Mouse (Mus musculus): ENCODE results near the gene Tgm2. TPM values are rescaled to one million over a fixed set of nuclear protein-coding genes. Genes with fewer than 3 reads are reported as not detected.

The Tgm2 gene
- polyA plus RNA-seq, 1 experiment from 2014 or later: 1.7 TPM

- Histone ChIP-seq H3K4me3 (ENCODE audit: low read depth, low read length) (no peak overlapping the region), H3K4me2 (ENCODE audit: low read depth, severe bottlenecking) (peak overlapping the region; percentile 67; the same call in 1 of the 2 replicates)
- DNase-seq (ENCODE audit: low spot score): peak; percentile 46
Measured at GRCm38 (mm10) chr2:158152685-158153309, 6.6 kb upstream of the Tgm2 start.

GRCm38 (mm10) chr2:158151077-158151476 lies 4.8 kb upstream of the Tgm2 start:
- no peak overlapping the region for H3K27ac ChIP-seq (replicated peaks; ENCODE audit: low read depth, low read length)
- 0 out of 2 replicates have a peak, but pooled peaks cover 5% of the 10 kb centered on the region for H3K4me1 ChIP-seq (ENCODE audit: control insufficient read depth, insufficient read depth, low read length)
- no peak overlapping the region for H3K9ac ChIP-seq (ENCODE audit: low read length)
- no peak overlapping the region for H3K4me2 ChIP-seq (ENCODE audit: low read depth, severe bottlenecking)
- no peak overlapping the region for H3K4me3 ChIP-seq (ENCODE audit: low read depth, low read length)
- H3K27me3 ChIP-seq (ENCODE audit: control insufficient read depth, insufficient read depth, low read length): peaks cover 2% of the 10 kb centered on the region; the same call in 1 of the 2 replicates
- DNase-seq (ENCODE audit: low spot score) (no peak), ATAC-seq (ENCODE audit: insufficient number of reproducible peaks, low FRiP score, low TSS enrichment, low read depth) (no peak)
- WGBS: 94% methylated on average over 3 of the region's 3 CpGs
- H3K36me3 ChIP-seq (ENCODE audit: control insufficient read depth, insufficient read depth, low read length): no peaks in the 10 kb centered on the region
- no peaks in the 10 kb centered on the region for H3K9me3 ChIP-seq (ENCODE audit: control insufficient read depth, low read length)

More at GRCm38 (mm10) chr2:158152685-158153309, 6.6 kb upstream of the Tgm2 start:
- Histone ChIP-seq H3K4me1 (ENCODE audit: control insufficient read depth, insufficient read depth, low read length) (0 out of 2 replicates have a peak, but pooled peaks cover 5% of the 10 kb centered on the region), H3K9me3 (ENCODE audit: control insufficient read depth, low read length) (no peaks in the 10 kb centered on the region), H3K27me3 (ENCODE audit: control insufficient read depth, insufficient read depth, low read length) (no peaks in the 10 kb centered on the region), H3K36me3 (ENCODE audit: control insufficient read depth, insufficient read depth, low read length) (no peaks in the 10 kb centered on the region), H3K27ac (replicated peaks; ENCODE audit: low read depth, low read length) (peak overlapping the region; percentile 64; the same call in 1 of the 2 replicates), H3K9ac (ENCODE audit: low read length) (no peak overlapping the region)
- 60% methylated on average over 6 of the region's 6 CpGs for WGBS
- peak; percentile 86 for ATAC-seq (ENCODE audit: insufficient number of reproducible peaks, low FRiP score, low TSS enrichment, low read depth)

DNA sequence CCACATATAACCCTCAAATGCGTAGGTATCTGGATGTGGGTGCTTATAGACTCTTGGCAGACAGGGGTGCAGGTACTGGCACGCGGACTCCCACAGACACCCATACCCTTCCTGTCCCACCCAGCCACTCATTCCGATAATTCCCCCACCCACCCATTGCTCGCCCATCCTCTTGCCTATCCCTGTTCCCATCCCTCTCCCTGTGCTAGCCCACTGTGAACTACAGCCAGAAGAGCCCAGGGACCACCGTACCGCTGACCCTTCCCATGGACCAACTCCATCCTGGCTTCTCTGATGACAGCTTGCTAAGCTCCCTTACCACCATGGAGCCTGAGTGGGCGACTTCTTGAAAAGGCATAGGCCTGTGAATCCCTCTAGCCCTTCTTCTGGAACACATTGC lies 735 bp upstream of the Tgm2 start:
- no peak overlapping the region for H3K4me2 ChIP-seq (ENCODE audit: low read depth, severe bottlenecking)
- H3K4me1 ChIP-seq (ENCODE audit: control insufficient read depth, insufficient read depth, low read length): no peaks in the 10 kb centered on the region
- no peaks in the 10 kb centered on the region for H3K36me3 ChIP-seq (ENCODE audit: control insufficient read depth, insufficient read depth, low read length)
- no peak overlapping the region for H3K27ac ChIP-seq (replicated peaks; ENCODE audit: low read depth, low read length)
- no peak overlapping the region for H3K4me3 ChIP-seq (ENCODE audit: low read depth, low read length)
- peaks cover 5% of the 10 kb centered on the region for H3K27me3 ChIP-seq (ENCODE audit: control insufficient read depth, insufficient read depth, low read length)
- H3K9ac ChIP-seq (ENCODE audit: low read length): no peak overlapping the region
- DNase-seq (ENCODE audit: low spot score): no peak
- ATAC-seq (ENCODE audit: insufficient number of reproducible peaks, low FRiP score, low TSS enrichment, low read depth): no peak
- H3K9me3 ChIP-seq (ENCODE audit: control insufficient read depth, low read length): no peaks in the 10 kb centered on the region
- WGBS: 83% methylated on average over 8 of the region's 8 CpGs

GRCm38 (mm10) chr2:158145528-158146065 lies 639 bp downstream of the Tgm2 start:
- no peak overlapping the region for H3K27ac ChIP-seq (replicated peaks; ENCODE audit: low read depth, low read length)
- H3K4me1 ChIP-seq (ENCODE audit: control insufficient read depth, insufficient read depth, low read length): no peaks in the 10 kb centered on the region
- no peaks in the 10 kb centered on the region for H3K36me3 ChIP-seq (ENCODE audit: control insufficient read depth, insufficient read depth, low read length)
- WGBS: 75% methylated on average over 5 of the region's 5 CpGs
- no peak overlapping the region for H3K9ac ChIP-seq (ENCODE audit: low read length)
- DNase-seq (ENCODE audit: low spot score): peak; percentile 25
- H3K9me3 ChIP-seq (ENCODE audit: control insufficient read depth, low read length): no peaks in the 10 kb centered on the region
- no peak overlapping the region for H3K4me3 ChIP-seq (ENCODE audit: low read depth, low read length)
- ATAC-seq (ENCODE audit: insufficient number of reproducible peaks, low FRiP score, low TSS enrichment, low read depth): no peak
- H3K4me2 ChIP-seq (ENCODE audit: low read depth, severe bottlenecking): no peak overlapping the region; the same call in 1 of the 2 replicates
- H3K27me3 ChIP-seq (ENCODE audit: control insufficient read depth, insufficient read depth, low read length): peaks cover 5% of the 10 kb centered on the region

- Histone ChIP-seq H3K4me2 (ENCODE audit: low read depth, severe bottlenecking) (no peak overlapping the region), H3K4me1 (ENCODE audit: control insufficient read depth, insufficient read depth, low read length) (no peaks in the 10 kb centered on the region), H3K9me3 (ENCODE audit: control insufficient read depth, low read length) (no peaks in the 10 kb centered on the region), H3K27me3 (ENCODE audit: control insufficient read depth, insufficient read depth, low read length) (peaks cover 5% of the 10 kb centered on the region), H3K27ac (replicated peaks; ENCODE audit: low read depth, low read length) (no peak overlapping the region), H3K4me3 (ENCODE audit: low read depth, low read length) (no peak overlapping the region), H3K9ac (ENCODE audit: low read length) (no peak overlapping the region), H3K36me3 (ENCODE audit: control insufficient read depth, insufficient read depth, low read length) (no peaks in the 10 kb centered on the region)
- no peak for DNase-seq (ENCODE audit: low spot score)
- WGBS: 82% methylated on average over 6 of the region's 6 CpGs
- ATAC-seq (ENCODE audit: insufficient number of reproducible peaks, low FRiP score, low TSS enrichment, low read depth): no peak
Measured at GRCm38 (mm10) chr2:158144750-158145527, 1.3 kb downstream of the Tgm2 start.

- H3K4me2 ChIP-seq (ENCODE audit: low read depth, severe bottlenecking): no peak overlapping the region
- WGBS: 62% methylated on average over 8 of the region's 8 CpGs
- no peaks in the 10 kb centered on the region for H3K4me1 ChIP-seq (ENCODE audit: control insufficient read depth, insufficient read depth, low read length)
- ATAC-seq (ENCODE audit: insufficient number of reproducible peaks, low FRiP score, low TSS enrichment, low read depth): no peak
- DNase-seq (ENCODE audit: low spot score): no peak
- H3K36me3 ChIP-seq (ENCODE audit: control insufficient read depth, insufficient read depth, low read length): no peaks in the 10 kb centered on the region
- H3K27ac ChIP-seq (replicated peaks; ENCODE audit: low read depth, low read length): no peak overlapping the region
- H3K4me3 ChIP-seq (ENCODE audit: low read depth, low read length): no peak overlapping the region
- H3K9me3 ChIP-seq (ENCODE audit: control insufficient read depth, low read length): no peaks in the 10 kb centered on the region
- peaks cover 5% of the 10 kb centered on the region for H3K27me3 ChIP-seq (ENCODE audit: control insufficient read depth, insufficient read depth, low read length)
- no peak overlapping the region for H3K9ac ChIP-seq (ENCODE audit: low read length)
Measured at GRCm38 (mm10) chr2:158144263-158144662, 2.0 kb downstream of the Tgm2 start.

DNA sequence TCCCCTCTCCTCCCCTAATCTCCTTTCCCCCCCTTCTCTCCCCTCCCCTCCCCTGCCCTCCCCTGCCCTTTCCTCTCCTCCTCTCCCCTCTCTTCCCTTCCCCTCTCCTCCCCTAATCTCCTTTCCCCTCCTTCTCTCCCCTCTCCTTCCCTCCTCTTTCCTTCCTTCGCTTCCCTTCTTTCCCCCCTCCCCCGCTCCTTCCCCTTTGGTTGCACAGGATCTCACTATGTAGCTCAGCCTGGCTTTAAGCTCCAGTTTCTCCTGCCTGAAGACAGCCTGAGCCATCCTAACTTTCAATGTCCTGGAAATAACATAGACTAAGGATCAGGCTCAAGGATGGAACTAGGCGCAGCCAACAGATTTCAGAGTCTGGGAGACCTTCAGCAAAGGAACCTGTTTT lies 2.4 kb downstream of the Tgm2 start:
- DNase-seq (ENCODE audit: low spot score): no peak
- WGBS: 53% methylated on average over 3 of the region's 3 CpGs
- Histone ChIP-seq H3K9ac (ENCODE audit: low read length) (no peak overlapping the region), H3K36me3 (ENCODE audit: control insufficient read depth, insufficient read depth, low read length) (no peaks in the 10 kb centered on the region), H3K4me2 (ENCODE audit: low read depth, severe bottlenecking) (no peak overlapping the region), H3K4me3 (ENCODE audit: low read depth, low read length) (no peak overlapping the region), H3K27ac (replicated peaks; ENCODE audit: low read depth, low read length) (no peak overlapping the region), H3K4me1 (ENCODE audit: control insufficient read depth, insufficient read depth, low read length) (no peaks in the 10 kb centered on the region), H3K27me3 (ENCODE audit: control insufficient read depth, insufficient read depth, low read length) (peaks cover 5% of the 10 kb centered on the region), H3K9me3 (ENCODE audit: control insufficient read depth, low read length) (no peaks in the 10 kb centered on the region)
- no peak for ATAC-seq (ENCODE audit: insufficient number of reproducible peaks, low FRiP score, low TSS enrichment, low read depth)

- H3K9me3 ChIP-seq (ENCODE audit: control insufficient read depth, low read length): no peaks in the 10 kb centered on the region
- no peak overlapping the region for H3K4me3 ChIP-seq (ENCODE audit: low read depth, low read length)
- ATAC-seq (ENCODE audit: insufficient number of reproducible peaks, low FRiP score, low TSS enrichment, low read depth) (no peak), DNase-seq (ENCODE audit: low spot score) (no peak)
- WGBS: 76% methylated on average over 18 of the region's 18 CpGs
- H3K27me3 ChIP-seq (ENCODE audit: control insufficient read depth, insufficient read depth, low read length): peaks cover 5% of the 10 kb centered on the region
- H3K9ac ChIP-seq (ENCODE audit: low read length): no peak overlapping the region
- H3K36me3 ChIP-seq (ENCODE audit: control insufficient read depth, insufficient read depth, low read length): no peaks in the 10 kb centered on the region
- H3K4me2 ChIP-seq (ENCODE audit: low read depth, severe bottlenecking): peak overlapping the region; percentile 7; the same call in 1 of the 2 replicates
- H3K27ac ChIP-seq (replicated peaks; ENCODE audit: low read depth, low read length): no peak overlapping the region
- H3K4me1 ChIP-seq (ENCODE audit: control insufficient read depth, insufficient read depth, low read length): no peaks in the 10 kb centered on the region
Measured at GRCm38 (mm10) chr2:158142981-158143380, 3.3 kb downstream of the Tgm2 start.

All from limb, embryonic 11.5 days (tissue).